Mouse (Mus musculus) lung, adult 2 months (tissue): ENCODE results near the gene Scarb1. TPM values are rescaled to one million over a fixed set of nuclear protein-coding genes. Genes with fewer than 3 reads are reported as not detected.

Source experiments
- DNase-seq: peaks from one replicate; pipeline ENCODE4 v3.0.0; 2022
- H3K4me1 ChIP-seq: fragments of 200-500 bp; 2 replicates; pipeline ENCODE4 v1.6.1; 2011; ENCODE audit warnings: low read length; ENCODE audit not compliant: control insufficient read depth, insufficient read depth
- H3K4me3 ChIP-seq: fragments of 200-500 bp; replicated peaks from 2 replicates; pipeline ENCODE3; 2011; ENCODE audit warnings: low read depth, mild to moderate bottlenecking, control low read depth, low read length; ENCODE audit errors: extremely low read depth
- CTCF ChIP-seq: fragments of 200-500 bp; IDR thresholded peaks from 2 replicates; pipeline ENCODE4 v1.5.1; 2011; ENCODE audit warnings: mild to moderate bottlenecking, low read length, control low read depth; ENCODE audit not compliant: insufficient read depth
- POLR2A ChIP-seq: fragments of 200-500 bp; IDR thresholded peaks from 2 replicates; pipeline ENCODE4 v1.6.1; 2011; ENCODE audit warnings: low read depth, mild to moderate bottlenecking, control low read depth, low read length, borderline replicate concordance; ENCODE audit errors: extremely low read depth
- WGBS: fragments of 180-500 bp; shearing (Covaris S2); methylation state at CpG from one replicate; pipeline ENCODE4 v1.1.7; 2018; 5-methylcytosine and 5-hydroxymethylcytosine counted together
- polyA plus RNA-seq: library from polyadenylated mRNA; depleted of rRNA; stranded (reverse); fragments of >200 nt; gene quantifications from 2 replicates; pipeline ENCODE4 v1.2.3, GENCODE M21; 2012

The Scarb1 gene
- polyA plus RNA-seq, 1 experiment, result 173 TPM

- peaks cover 8% of the 10 kb centered on the region for H3K4me1 ChIP-seq
- H3K4me3 ChIP-seq, result no peak overlapping the region
- WGBS, result 82% methylated on average over 4 of the region's 4 CpGs
- DNase-seq, result no peak
- TF ChIP-seq CTCF (no peak), POLR2A (no peak)
These were observed 94.2 kb downstream of the Scarb1 start for GRCm38 (mm10) chr5:125246711-125247110.

- H3K4me3 ChIP-seq, result no peak overlapping the region
- no peak for TF ChIP-seq POLR2A
- no peak for TF ChIP-seq CTCF
These were observed 95.3 kb downstream of the Scarb1 start for GRCm38 (mm10) chr5:125245534-125246151.

GRCm38 (mm10) chr5:125244825-125245533 lies 95.9 kb downstream of the Scarb1 start:
- H3K4me1 ChIP-seq, result peaks cover 6% of the 10 kb centered on the region
- H3K4me3 ChIP-seq, result no peak overlapping the region
- no peak for TF ChIP-seq POLR2A
- TF ChIP-seq CTCF, result no peak
- DNase-seq, result no peak
- WGBS, result 41% methylated on average over 13 of the region's 13 CpGs

More at GRCm38 (mm10) chr5:125245534-125246151, 95.3 kb downstream of the Scarb1 start:
- 7% methylated on average over 27 of the region's 27 CpGs for WGBS
- no peak for DNase-seq
- peaks cover 6% of the 10 kb centered on the region for H3K4me1 ChIP-seq

- no peak for DNase-seq
- Histone ChIP-seq H3K4me3 (no peak overlapping the region), H3K4me1 (peaks cover 6% of the 10 kb centered on the region)
- 70% methylated on average over 6 of the region's 6 CpGs for WGBS
- TF ChIP-seq POLR2A (no peak), CTCF (no peak)
These were observed 97.0 kb downstream of the Scarb1 start for GRCm38 (mm10) chr5:125243928-125244327.

GRCm38 (mm10) chr5:125242111-125242510 lies 98.8 kb downstream of the Scarb1 start:
- no peak for DNase-seq
- TF ChIP-seq CTCF (no peak), POLR2A (no peak)
- Histone ChIP-seq H3K4me1 (peaks cover 6% of the 10 kb centered on the region), H3K4me3 (no peak overlapping the region)
- WGBS, result 64% methylated on average over 7 of the region's 7 CpGs

GRCm38 (mm10) chr5:125241627-125242026 lies 99.3 kb downstream of the Scarb1 start:
- TF ChIP-seq POLR2A, result no peak
- no peak for TF ChIP-seq CTCF
- 56% methylated on average over 6 of the region's 7 CpGs for WGBS
- H3K4me1 ChIP-seq, result peaks cover 6% of the 10 kb centered on the region
- H3K4me3 ChIP-seq, result no peak overlapping the region
- DNase-seq, result no peak

- DNase-seq, result no peak
- no peaks in the 10 kb centered on the region for H3K4me1 ChIP-seq
- WGBS, result 33% methylated on average over 6 of the region's 6 CpGs
- TF ChIP-seq CTCF (no peak), POLR2A (no peak)
- no peak overlapping the region for H3K4me3 ChIP-seq
These were observed 100.6 kb downstream of the Scarb1 start for GRCm38 (mm10) chr5:125240124-125240781.

- WGBS, result 56% methylated on average over 6 of the region's 6 CpGs
- no peak for DNase-seq
- Histone ChIP-seq H3K4me3 (no peak overlapping the region), H3K4me1 (no peaks in the 10 kb centered on the region)
- TF ChIP-seq CTCF (no peak), POLR2A (no peak)
These were observed 105.0 kb downstream of the Scarb1 start for GRCm38 (mm10) chr5:125235874-125236273.

- 96% methylated on average over 3 of the region's 3 CpGs for WGBS
- TF ChIP-seq POLR2A (no peak), CTCF (no peak)
- Histone ChIP-seq H3K4me3 (no peak overlapping the region), H3K4me1 (no peaks in the 10 kb centered on the region)
- DNase-seq, result no peak
These were observed 105.5 kb downstream of the Scarb1 start for GRCm38 (mm10) chr5:125235398-125235797.
